Mouse (Mus musculus) midbrain, postnatal 0 days (tissue): ENCODE results near the gene Sit1. TPM values are rescaled to one million over a fixed set of nuclear protein-coding genes. Genes with fewer than 3 reads are reported as not detected.

Source experiments
- ATAC-seq: fragments of 200-750 bp; cut with Nextera tagmentation; 2 replicates; pipeline ENCODE4 v1.8.0; 2017; ENCODE audit warnings: moderate number of reproducible peaks, mild to moderate bottlenecking, moderate TSS enrichment, moderate library complexity; ENCODE audit not compliant: low FRiP score
- DNase-seq: peaks from one replicate; pipeline ENCODE4 v3.0.0-alpha.2; 2015; ENCODE audit warnings: low spot score
- H3K27ac ChIP-seq: fragments of 300-500 bp; sonication (generic); 2 replicates; pipeline ENCODE4 v1.5.1; 2014; ENCODE audit warnings: low read depth, mild to moderate bottlenecking, low read length, mixed read lengths
- H3K27me3 ChIP-seq: fragments of 300-500 bp; sonication (generic); 2 replicates; pipeline ENCODE4 v1.6.1; 2014; ENCODE audit warnings: low read length, control low read depth, mixed read lengths; ENCODE audit not compliant: insufficient read depth
- H3K36me3 ChIP-seq: fragments of 300-500 bp; sonication (generic); 2 replicates; pipeline ENCODE4 v1.6.1; 2014; ENCODE audit warnings: low read length, control low read depth, mixed read lengths; ENCODE audit not compliant: insufficient read depth
- H3K4me1 ChIP-seq: fragments of 300-500 bp; sonication (generic); 2 replicates; pipeline ENCODE4 v1.6.1; 2014; ENCODE audit warnings: mild to moderate bottlenecking, control low read depth, antibody characterized with exemption, low read length, mixed read lengths; ENCODE audit not compliant: insufficient read depth
- H3K4me2 ChIP-seq: fragments of 300-500 bp; sonication (generic); 2 replicates; pipeline ENCODE4 v1.6.1; 2014; ENCODE audit warnings: low read depth, mild to moderate bottlenecking, low read length, mixed read lengths; ENCODE audit not compliant: poor library complexity, severe bottlenecking
- H3K4me3 ChIP-seq: fragments of 300-500 bp; sonication (generic); 2 replicates; pipeline ENCODE4 v1.5.1; 2014; ENCODE audit warnings: low read depth, mild to moderate bottlenecking, low read length, moderate library complexity
- H3K9ac ChIP-seq: fragments of 300-500 bp; sonication (generic); replicated peaks from 2 replicates; pipeline ENCODE4 v1.6.1; 2014; ENCODE audit warnings: mild to moderate bottlenecking, low read length, moderate library complexity, mixed read lengths; ENCODE audit not compliant: poor library complexity, severe bottlenecking
- H3K9me3 ChIP-seq: fragments of 300-500 bp; sonication (generic); 2 replicates; pipeline ENCODE4 v1.6.1; 2016; ENCODE audit warnings: low read length, control low read depth
- CTCF ChIP-seq: IDR thresholded peaks from 2 replicates; pipeline ENCODE4 v1.5.1; 2016; ENCODE audit warnings: antibody characterized with exemption, mild to moderate bottlenecking
- WGBS: fragments of 180-500 bp; shearing (Covaris S2); extraction: QIAGEN DNeasy Blood & Tissue Kit; methylation state at CpG from one replicate; pipeline ENCODE4 v1.1.7; 2014; 5-methylcytosine and 5-hydroxymethylcytosine counted together
- polyA plus RNA-seq: library from polyadenylated mRNA; unstranded; fragments of >200 nt; fragmentation: Nextera tagmentation; extraction: Ambion mirVana; gene quantifications from 2 replicates; pipeline ENCODE4 v1.2.1, GENCODE M21; 2015
- total RNA-seq: library from RNA; depleted of rRNA; stranded (reverse); fragments of >200 nt; gene quantifications from 2 replicates; pipeline ENCODE4 v1.2.3, GENCODE M21; 2014; rRNA removed

Gene Sit1
- total and polyA plus RNA-seq, 2 experiments from 2014 or later, result not detected

DNA sequence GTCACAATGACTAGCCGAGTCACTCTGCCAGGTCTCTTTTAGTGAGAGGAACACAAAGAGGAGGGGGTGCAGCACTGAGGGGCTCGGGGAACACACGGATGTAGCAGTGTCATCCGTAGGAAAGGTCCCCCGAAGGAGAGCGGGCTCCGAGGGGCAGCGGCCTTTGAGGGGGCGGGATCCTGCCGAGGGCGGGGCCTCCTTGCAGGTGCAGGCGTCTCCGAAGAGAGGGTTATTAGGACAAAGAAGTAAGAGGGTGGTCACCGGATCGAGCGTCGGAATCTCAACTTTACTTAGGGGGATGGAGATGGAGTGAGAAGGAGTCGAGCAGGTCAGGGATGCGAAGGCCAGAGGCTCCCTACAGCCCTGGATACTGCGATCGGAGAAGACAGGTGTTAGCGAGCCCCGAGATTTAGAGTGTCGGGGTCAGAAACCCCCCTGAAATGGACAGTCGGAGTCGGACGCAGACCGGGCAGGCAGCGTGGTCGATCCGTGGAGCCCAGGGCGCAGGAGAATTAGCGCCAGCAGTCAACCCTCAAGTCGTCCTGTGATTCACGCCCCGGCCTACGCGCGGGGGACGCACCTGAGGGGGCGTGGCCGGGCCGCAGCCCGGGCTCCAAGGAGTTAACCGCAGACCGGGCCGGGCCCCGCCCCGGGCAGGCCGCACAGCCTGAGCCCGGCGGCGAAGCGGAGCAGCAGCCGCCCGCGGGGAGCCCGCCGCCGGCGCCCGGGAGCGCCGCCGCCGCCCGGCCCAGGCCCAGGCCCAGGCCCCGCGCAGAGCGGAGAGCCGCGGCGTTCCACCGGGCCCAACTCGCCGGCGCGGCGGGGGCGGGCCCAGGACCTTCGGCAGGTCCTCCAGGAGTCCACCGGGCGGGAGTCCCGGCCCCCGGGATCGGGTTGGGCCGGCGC lies 40.8 kb downstream of the Sit1 start:
- DNase-seq (peak; percentile 79), ATAC-seq (peak; percentile 44)
- Histone ChIP-seq H3K36me3 (peaks cover 30% of the 10 kb centered on the region), H3K4me2 (peak overlapping the region; percentile 91), H3K4me3 (peak overlapping the region; percentile 97), H3K4me1 (no peaks in the 10 kb centered on the region; the same call in 1 of the 2 replicates), H3K9me3 (no peaks in the 10 kb centered on the region), H3K9ac (peak overlapping the region; percentile 97), H3K27me3 (no peaks in the 10 kb centered on the region), H3K27ac (peak overlapping the region; percentile 88)
- WGBS, result under 1% methylated on average over 66 of the region's 88 CpGs
- TF ChIP-seq CTCF, result no peak

DNA sequence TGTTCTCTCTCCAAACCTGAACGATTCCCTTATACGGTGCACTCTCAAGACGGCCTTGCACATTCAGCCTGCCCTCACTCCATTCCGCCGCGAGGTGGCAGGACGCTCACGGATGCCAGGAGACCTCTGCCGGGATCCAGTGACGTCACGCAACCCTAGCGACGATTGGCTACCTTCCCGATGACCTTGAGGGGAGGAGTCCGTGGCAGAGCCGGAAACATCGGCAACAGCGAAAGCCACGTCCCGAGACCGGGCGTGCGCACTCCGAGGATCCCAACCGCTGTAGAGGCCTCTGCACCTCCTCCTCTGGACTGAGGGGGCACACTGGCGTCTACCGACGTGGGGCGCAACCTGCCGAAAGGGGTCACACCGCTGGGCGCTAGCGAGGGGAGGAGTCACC lies 41.5 kb downstream of the Sit1 start:
- Histone ChIP-seq H3K9me3 (no peaks in the 10 kb centered on the region), H3K36me3 (peaks cover 24% of the 10 kb centered on the region), H3K9ac (peak overlapping the region; percentile 97), H3K27me3 (no peaks in the 10 kb centered on the region), H3K27ac (peak overlapping the region; percentile 88), H3K4me2 (peak overlapping the region; percentile 91), H3K4me1 (no peaks in the 10 kb centered on the region; the same call in 1 of the 2 replicates), H3K4me3 (peak overlapping the region; percentile 97)
- ATAC-seq (peak; percentile 96), DNase-seq (peak; percentile 100)
- WGBS, result under 1% methylated on average over 33 of the region's 33 CpGs
- TF ChIP-seq CTCF, result peak; percentile 98

DNA sequence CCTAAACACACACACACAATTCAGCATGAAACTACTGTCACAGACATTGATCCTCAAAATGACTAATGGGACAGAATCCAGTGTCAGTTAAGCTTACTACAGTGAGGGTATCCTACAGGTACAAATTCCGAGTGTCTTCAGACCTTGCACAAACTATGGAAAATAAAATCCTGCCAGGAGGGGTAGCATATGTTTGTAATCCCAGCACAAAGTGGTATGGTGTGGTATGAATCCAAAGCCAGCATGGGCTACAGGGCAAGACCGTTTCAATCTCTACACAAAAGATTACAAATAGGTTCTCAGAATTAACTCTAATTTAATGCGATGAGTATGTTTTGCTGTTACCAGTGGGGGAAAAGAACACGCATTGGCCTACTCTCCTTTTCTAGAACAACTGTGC lies 41.9 kb downstream of the Sit1 start, which contains the start of gene Tesk1:
Tesk1 (plus strand) TSS at position 301 of the 400 bp plus-strand sequence.
- ATAC-seq, result peak; percentile 6; the same call in 1 of the 2 replicates
- Histone ChIP-seq H3K4me1 (no peaks in the 10 kb centered on the region; the same call in 1 of the 2 replicates), H3K9ac (peak within 1 kb of the TSS; percentile 97), H3K9me3 (no peaks in the 10 kb centered on the region), H3K4me3 (peak within 1 kb of the TSS; percentile 97), H3K27me3 (no peaks in the 10 kb centered on the region), H3K27ac (peak within 1 kb of the TSS; percentile 88), H3K4me2 (peak within 1 kb of the TSS; percentile 91), H3K36me3 (peaks cover 20% of the 10 kb centered on the region)
- DNase-seq, result no peak
- 25% methylated on average over 4 of the region's 4 CpGs for WGBS
- no peak for TF ChIP-seq CTCF

DNA sequence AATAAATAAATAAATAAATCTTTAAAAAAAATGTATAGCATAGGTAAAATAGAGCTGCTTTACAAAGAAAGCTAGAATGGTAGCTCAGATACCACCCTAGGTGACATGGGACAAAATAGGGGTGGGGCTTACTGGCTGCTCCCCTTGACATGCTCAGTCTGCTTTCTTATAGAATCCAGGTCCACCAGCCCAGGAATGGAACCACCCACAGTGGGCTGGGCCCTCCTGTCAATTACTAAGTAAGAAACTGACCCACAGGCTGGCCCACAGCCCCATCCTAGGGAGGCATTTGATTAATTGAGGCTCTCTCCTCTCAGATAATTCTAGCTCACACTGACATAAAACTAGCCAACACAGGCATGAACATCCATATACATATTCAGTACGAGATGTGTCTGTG lies 50.7 kb downstream of the Sit1 start:
- no peaks in the 10 kb centered on the region for H3K4me1 ChIP-seq
- no peaks in the 10 kb centered on the region for H3K9me3 ChIP-seq
- ATAC-seq, result no peak
- no peak overlapping the region for H3K4me2 ChIP-seq
- H3K27ac ChIP-seq, result no peak overlapping the region
- H3K36me3 ChIP-seq, result no peaks in the 10 kb centered on the region
- no peak overlapping the region for H3K4me3 ChIP-seq
- WGBS, result 81% methylated on average over 1 of the region's 1 CpGs
- H3K9ac ChIP-seq, result no peak overlapping the region
- no peak for DNase-seq
- no peaks in the 10 kb centered on the region for H3K27me3 ChIP-seq
- no peak for TF ChIP-seq CTCF

Other genes with a start within 250 kb of the Sit1 start
- 0.44 and 0.47 TPM in 2 replicates for gene Atp8b5, start 216.6 kb downstream of the Sit1 start, total RNA-seq
- gene Atp8b5, start 216.6 kb downstream of the Sit1 start, polyA plus RNA-seq, result 0.17 and 0.54 TPM in 2 replicates
- gene Rusc2, start 101.8 kb downstream of the Sit1 start, total RNA-seq, result 156 and 200 TPM in 2 replicates
- 77.7 and 78.9 TPM in 2 replicates for gene Rusc2, start 101.8 kb downstream of the Sit1 start, polyA plus RNA-seq
- gene Fam166b, start 54.6 kb downstream of the Sit1 start, total RNA-seq, result 1.7 and 2.8 TPM in 2 replicates
- gene Fam166b, start 54.6 kb downstream of the Sit1 start, polyA plus RNA-seq, result 1.6 and 2.2 TPM in 2 replicates
- 141 and 184 TPM in 2 replicates for gene Tesk1, start 41.8 kb downstream of the Sit1 start, total RNA-seq
- 17.2 and 18.9 TPM in 2 replicates for gene Tesk1, start 41.8 kb downstream of the Sit1 start, polyA plus RNA-seq
- not detected in 2 replicates for gene Cd72, start 29.1 kb downstream of the Sit1 start, total RNA-seq
- gene Cd72, start 29.1 kb downstream of the Sit1 start, polyA plus RNA-seq, result 5.2 and 5.4 TPM in 2 replicates
- gene Ccdc107, start 9.2 kb upstream of the Sit1 start, total RNA-seq, result 74.0 and 77.4 TPM in 2 replicates
- gene Ccdc107, start 9.2 kb upstream of the Sit1 start, polyA plus RNA-seq, result 107 and 120 TPM in 2 replicates
- 1.3 and 16.1 TPM in 2 replicates for gene Arhgef39, start 16.0 kb upstream of the Sit1 start, total RNA-seq
- gene Arhgef39, start 16.0 kb upstream of the Sit1 start, polyA plus RNA-seq, result 2.3 and 2.8 TPM in 2 replicates
- 0.05 and 0.52 TPM in 2 replicates for gene Car9, start 23.2 kb upstream of the Sit1 start, total RNA-seq
- 0.69 and 1.1 TPM in 2 replicates for gene Car9, start 23.2 kb upstream of the Sit1 start, polyA plus RNA-seq
- 1.5 and 3.1 TPM in 2 replicates for gene Tpm2, start 40.0 kb upstream of the Sit1 start, total RNA-seq
- 6.2 and 6.6 TPM in 2 replicates for gene Tpm2, start 40.0 kb upstream of the Sit1 start, polyA plus RNA-seq
- gene Creb3, start 78.6 kb upstream of the Sit1 start, total RNA-seq, result 45.4 and 50.4 TPM in 2 replicates
- gene Creb3, start 78.6 kb upstream of the Sit1 start, polyA plus RNA-seq, result 85.2 and 91.2 TPM in 2 replicates
- 41.3 and 44.4 TPM in 2 replicates for gene Tln1, start 79.0 kb upstream of the Sit1 start, total RNA-seq
- gene Tln1, start 79.0 kb upstream of the Sit1 start, polyA plus RNA-seq, result 72.4 and 75.7 TPM in 2 replicates
- gene Rgp1, start 95.0 kb upstream of the Sit1 start, total RNA-seq, result 20.6 and 22.6 TPM in 2 replicates
- 12.3 and 12.4 TPM in 2 replicates for gene Rgp1, start 95.0 kb upstream of the Sit1 start, polyA plus RNA-seq
- gene Gba2, start 95.1 kb upstream of the Sit1 start, total RNA-seq, result 29.3 and 56.4 TPM in 2 replicates
- gene Gba2, start 95.1 kb upstream of the Sit1 start, polyA plus RNA-seq, result 47.5 and 50.6 TPM in 2 replicates
- gene Msmp, start 100.8 kb upstream of the Sit1 start, total RNA-seq, result not detected in 2 replicates
- gene Msmp, start 100.8 kb upstream of the Sit1 start, polyA plus RNA-seq, result 1.4 and 2.5 TPM in 2 replicates
- gene Npr2, start 148.2 kb upstream of the Sit1 start, total RNA-seq, result 28.2 and 30.5 TPM in 2 replicates
- gene Npr2, start 148.2 kb upstream of the Sit1 start, polyA plus RNA-seq, result 8.1 and 8.6 TPM in 2 replicates
- gene Spag8, start 169.9 kb upstream of the Sit1 start, total RNA-seq, result 9.3 and 10.2 TPM in 2 replicates
- 7.3 and 8.5 TPM in 2 replicates for gene Spag8, start 169.9 kb upstream of the Sit1 start, polyA plus RNA-seq
- 51.6 and 60.7 TPM in 2 replicates for gene Hint2, start 172.7 kb upstream of the Sit1 start, total RNA-seq
- 80.1 and 83.1 TPM in 2 replicates for gene Hint2, start 172.7 kb upstream of the Sit1 start, polyA plus RNA-seq
- gene Tmem8b, start 185.2 kb upstream of the Sit1 start, total RNA-seq, result 28.7 and 30.0 TPM in 2 replicates
- 9.3 and 13.7 TPM in 2 replicates for gene Tmem8b, start 185.2 kb upstream of the Sit1 start, polyA plus RNA-seq
- gene Fam221b, start 185.4 kb upstream of the Sit1 start, total RNA-seq, result 0.09 TPM in 1 of 2 replicates, not detected in the other
- 1.4 and 1.5 TPM in 2 replicates for gene Fam221b, start 185.4 kb upstream of the Sit1 start, polyA plus RNA-seq
- 0.09 TPM in 1 of 2 replicates, not detected in the other for gene Olfr70, start 217.1 kb upstream of the Sit1 start, total RNA-seq
- not detected in 2 replicates for gene Olfr70, start 217.1 kb upstream of the Sit1 start, polyA plus RNA-seq
- gene Olfr71, start 226.5 kb upstream of the Sit1 start, total RNA-seq, result not detected in 2 replicates
- not detected in 2 replicates for gene Olfr71, start 226.5 kb upstream of the Sit1 start, polyA plus RNA-seq
- gene Hrct1, start 243.5 kb upstream of the Sit1 start, total RNA-seq, result 1.1 TPM in 2 replicates
- gene Hrct1, start 243.5 kb upstream of the Sit1 start, polyA plus RNA-seq, result 0.72 and 1.1 TPM in 2 replicates
- not detected in 2 replicates for gene Spaar, start 246.3 kb upstream of the Sit1 start, total RNA-seq
- gene Spaar, start 246.3 kb upstream of the Sit1 start, polyA plus RNA-seq, result 0.07 and 0.28 TPM in 2 replicates